Mouse (Mus musculus): ENCODE measurements around the gene Mab21l3.

The Mab21l3 gene

GRCm38 (mm10) chr3:101800596-101801018, 48.2 kb downstream of the Mab21l3 start:
- no peak for DNase-seq (ENCODE audit: low spot score)

DNA sequence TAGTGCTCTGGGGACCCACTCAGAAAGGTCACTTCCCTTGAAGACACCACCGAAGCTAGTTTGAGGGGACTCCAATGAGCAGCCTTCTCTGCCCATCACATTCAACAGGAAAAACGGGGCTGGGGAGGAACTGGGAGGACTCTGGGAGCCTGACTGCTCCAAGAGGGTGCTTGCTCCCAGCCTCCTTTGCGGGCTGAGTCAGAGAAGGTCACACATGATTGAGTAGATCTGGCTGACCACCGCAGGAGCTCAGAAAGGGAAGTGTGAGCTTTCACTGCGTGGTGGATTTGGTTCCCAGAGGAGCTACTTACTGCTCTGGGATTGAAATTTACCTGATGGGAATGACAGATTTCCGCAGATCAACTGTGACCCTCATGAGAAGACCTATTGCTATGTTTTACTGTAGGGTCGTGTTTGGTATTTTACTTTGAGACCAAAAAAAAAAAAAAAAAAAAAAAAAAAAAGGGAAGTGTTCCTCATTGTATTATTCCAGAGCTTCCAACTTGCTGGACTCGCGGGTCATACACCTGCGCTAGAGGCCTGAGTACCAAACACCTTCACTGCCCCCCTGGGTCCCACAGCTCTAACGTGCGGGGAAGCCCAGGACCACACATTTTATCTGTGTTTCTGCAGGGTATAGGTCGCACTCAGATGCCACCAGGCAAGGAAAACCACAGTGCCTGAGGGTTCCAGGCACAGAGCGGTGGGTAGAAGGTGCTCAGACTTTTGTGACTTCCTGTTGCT, 48.7 kb downstream of the Mab21l3 start:
- peak; percentile 68 for DNase-seq (ENCODE audit: low spot score)

DNA sequence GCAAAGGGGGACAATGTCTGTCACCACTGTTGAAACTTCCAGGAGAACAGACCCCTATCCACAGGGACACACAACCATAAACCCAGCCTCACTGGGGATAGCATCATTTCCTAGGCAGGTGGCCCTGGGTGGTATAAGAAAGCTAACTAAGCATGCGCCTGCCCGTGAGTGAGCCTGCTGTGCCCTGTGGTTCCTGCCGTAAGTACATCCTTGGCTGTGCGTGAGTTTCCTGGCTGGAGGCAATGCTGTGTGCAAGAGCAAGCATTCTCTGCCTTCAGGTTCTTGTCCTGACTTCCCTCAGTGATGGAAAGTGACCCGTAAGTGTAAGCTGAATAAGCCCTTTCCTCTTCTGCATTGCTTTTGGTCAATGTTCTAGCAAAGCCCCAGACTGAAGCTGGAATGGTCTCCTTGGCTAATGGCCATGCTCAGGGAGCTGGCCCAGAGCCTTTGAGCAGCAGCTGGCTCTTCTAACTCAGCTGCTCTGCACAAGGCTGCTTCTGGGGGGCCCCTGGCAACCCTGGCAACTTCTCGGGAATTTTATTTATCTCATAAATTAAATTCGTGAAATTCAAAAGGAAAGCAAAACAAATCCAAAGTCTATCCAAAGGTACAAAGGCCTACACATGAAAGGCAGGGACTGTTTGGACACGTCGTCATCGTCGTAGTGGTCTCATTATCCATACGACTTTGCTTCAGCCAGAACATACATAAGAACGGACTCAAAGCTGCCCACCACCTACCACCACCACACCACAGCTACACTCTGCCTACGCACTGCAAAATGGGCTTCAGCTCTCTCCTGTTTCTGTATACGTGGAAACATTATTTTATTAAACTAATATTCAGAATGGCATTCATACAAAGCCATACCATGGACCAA, 50.7 kb downstream of the Mab21l3 start:
- no peak for DNase-seq (ENCODE audit: low spot score)

GRCm38 (mm10) chr3:101796212-101796611, 52.5 kb downstream of the Mab21l3 start:
- no peak for DNase-seq (ENCODE audit: low spot score)

GRCm38 (mm10) chr3:101795387-101796039, 53.2 kb downstream of the Mab21l3 start:
- DNase-seq (ENCODE audit: low spot score) = no peak

GRCm38 (mm10) chr3:101794666-101795065, 54.1 kb downstream of the Mab21l3 start:
- DNase-seq (ENCODE audit: low spot score) = no peak

- DNase-seq (ENCODE audit: low spot score) = no peak
These were observed 54.7 kb downstream of the Mab21l3 start for GRCm38 (mm10) chr3:101794026-101794425.

DNA sequence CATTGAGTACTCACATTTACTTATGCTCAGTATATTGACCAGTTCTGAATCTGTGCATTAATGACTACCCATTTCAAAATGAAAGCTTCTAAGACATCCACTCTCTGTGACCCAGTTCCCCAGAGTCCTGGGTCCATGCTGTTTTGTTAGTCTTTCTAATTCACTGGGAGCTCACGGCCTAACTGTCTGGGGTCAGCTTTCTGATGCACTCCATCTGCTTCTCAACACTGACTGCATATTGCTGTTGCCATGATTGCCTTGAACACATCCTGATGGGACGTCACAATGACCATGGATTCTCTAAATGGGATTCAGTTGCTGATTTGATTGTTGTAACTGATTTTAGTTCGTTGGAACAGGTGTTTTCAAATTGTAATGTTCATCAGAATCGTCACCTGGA, 56.6 kb downstream of the Mab21l3 start:
- no peak for DNase-seq (ENCODE audit: low spot score)

DNA sequence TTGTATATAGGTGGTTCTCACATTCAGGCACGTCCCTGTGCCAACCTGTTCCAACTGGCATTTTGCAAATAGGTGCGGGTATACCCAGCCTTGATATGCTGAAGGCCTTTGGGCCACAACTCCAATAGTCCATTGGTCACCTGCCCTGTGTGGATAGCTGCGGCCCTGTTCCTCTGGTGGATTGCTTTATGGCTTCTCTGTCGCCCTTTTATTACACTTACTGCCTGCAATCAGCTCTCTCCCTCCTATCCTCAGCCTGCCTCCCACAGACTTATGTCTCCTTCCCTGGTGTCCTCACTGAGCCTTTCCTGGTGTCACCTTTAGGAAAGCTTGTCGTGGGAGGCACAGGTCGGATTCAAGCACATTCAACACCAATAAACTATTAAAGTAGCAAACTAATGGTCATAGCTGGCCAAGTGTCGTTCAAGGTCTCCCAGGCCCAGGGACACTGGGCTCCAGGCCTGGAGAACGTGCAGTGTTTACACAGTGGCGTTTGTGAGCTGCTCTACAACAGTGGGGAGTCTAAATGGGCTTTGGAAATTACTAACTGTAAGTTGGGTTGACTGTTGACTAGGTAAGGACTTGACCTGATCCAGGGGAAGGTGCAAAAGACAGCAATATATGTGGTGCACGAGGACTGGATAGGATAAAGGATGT, 63.9 kb downstream of the Mab21l3 start:
- no peak for DNase-seq (ENCODE audit: low spot score)

DNA sequence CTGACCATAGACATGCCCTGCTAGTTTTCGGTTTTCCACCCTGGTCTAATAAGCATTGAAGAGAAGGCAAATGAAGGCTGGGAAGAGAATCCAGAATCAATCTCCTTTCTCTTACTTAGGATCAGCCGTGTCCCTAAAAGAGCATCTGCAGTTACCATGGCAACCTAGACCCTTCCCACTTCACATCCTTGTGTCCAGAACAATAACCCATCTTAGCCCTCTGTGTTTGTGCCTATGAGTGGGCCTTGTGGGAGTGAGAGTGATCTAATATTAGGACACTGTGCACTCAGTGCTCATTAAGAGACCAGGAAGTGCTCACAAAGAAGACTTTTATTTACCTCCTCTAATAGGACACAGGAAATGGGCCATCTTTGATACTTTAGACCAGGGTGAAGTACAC, 65.0 kb downstream of the Mab21l3 start:
- no peak for DNase-seq (ENCODE audit: low spot score)

DNA sequence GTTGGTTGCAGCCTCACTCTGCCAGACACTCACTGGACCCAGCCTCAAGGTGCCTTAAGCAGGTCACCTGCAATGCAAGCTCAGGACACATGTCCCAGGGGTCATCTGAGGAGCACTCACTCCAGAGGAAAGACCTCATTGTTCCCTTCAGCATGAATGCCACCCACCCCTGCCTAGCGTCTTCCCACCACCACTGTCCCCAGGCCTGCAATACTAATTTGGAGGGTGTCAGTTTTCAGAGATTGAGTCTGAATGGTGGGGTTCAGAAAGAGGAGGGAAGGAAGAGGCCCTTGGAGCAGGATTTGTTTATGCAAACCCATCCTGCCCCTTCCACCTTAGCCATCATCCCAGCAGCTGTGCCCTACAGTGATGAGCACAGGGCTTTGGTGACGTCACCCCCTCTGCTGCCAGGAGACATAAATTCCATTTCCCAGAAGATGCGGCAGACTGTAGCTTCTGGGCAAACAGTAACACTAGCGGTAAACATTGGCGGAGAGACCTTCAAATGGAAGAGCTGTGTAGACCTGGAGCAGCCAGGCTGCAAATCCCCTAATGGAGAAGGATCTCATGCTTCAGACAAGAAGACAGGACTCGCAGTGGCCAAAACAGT, 67.8 kb downstream of the Mab21l3 start:
- DNase-seq (ENCODE audit: low spot score) = peak; percentile 53

- DNase-seq (ENCODE audit: low spot score) = no peak
These were observed 69.7 kb downstream of the Mab21l3 start for GRCm38 (mm10) chr3:101778896-101779665.

DNA sequence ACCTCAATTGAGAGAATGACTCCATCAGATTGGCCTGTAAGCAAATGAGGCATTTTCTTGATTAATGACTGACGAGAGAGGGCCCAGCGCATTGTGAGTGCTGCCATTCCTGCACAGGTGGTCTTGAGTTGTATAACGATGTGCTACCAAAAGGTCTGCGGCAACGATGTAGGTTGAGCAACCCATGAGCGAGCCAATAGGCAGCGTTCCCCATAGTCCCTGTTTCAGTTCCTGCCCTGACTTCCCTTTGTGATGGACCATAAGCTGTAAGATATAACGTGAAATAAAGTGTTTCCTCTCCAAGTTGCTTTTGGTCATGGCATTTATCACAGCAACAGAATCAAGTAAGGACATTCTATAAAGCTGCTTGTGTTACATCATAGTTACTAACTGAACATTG, 73.0 kb downstream of the Mab21l3 start:
- DNase-seq (ENCODE audit: low spot score) = no peak

DNA sequence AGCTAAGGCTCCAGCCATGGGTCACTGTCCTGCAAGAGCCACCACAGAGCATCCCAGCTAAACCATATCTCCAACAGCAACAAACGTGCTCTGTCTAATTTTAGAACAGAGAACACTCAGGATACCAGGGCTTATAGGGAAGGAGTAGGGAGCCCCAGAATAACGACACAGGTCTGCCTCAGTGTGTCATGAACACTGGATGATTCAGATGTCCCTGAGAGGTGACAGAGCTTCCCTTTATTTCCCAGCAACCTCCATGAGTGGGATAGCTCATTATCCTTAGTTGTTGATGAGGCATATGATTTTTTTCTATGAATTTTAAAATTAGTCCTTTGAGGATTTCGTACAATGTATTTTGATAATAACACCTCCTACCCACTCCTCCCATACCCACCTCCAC, 78.2 kb downstream of the Mab21l3 start:
- no peak for DNase-seq (ENCODE audit: low spot score)

- no peak for DNase-seq (ENCODE audit: low spot score)
These were observed 85.2 kb downstream of the Mab21l3 start for GRCm38 (mm10) chr3:101763566-101763965.
